Mouse (Mus musculus): ENCODE results near the gene Smarcc2.

Smarcc2 gene

DNA sequence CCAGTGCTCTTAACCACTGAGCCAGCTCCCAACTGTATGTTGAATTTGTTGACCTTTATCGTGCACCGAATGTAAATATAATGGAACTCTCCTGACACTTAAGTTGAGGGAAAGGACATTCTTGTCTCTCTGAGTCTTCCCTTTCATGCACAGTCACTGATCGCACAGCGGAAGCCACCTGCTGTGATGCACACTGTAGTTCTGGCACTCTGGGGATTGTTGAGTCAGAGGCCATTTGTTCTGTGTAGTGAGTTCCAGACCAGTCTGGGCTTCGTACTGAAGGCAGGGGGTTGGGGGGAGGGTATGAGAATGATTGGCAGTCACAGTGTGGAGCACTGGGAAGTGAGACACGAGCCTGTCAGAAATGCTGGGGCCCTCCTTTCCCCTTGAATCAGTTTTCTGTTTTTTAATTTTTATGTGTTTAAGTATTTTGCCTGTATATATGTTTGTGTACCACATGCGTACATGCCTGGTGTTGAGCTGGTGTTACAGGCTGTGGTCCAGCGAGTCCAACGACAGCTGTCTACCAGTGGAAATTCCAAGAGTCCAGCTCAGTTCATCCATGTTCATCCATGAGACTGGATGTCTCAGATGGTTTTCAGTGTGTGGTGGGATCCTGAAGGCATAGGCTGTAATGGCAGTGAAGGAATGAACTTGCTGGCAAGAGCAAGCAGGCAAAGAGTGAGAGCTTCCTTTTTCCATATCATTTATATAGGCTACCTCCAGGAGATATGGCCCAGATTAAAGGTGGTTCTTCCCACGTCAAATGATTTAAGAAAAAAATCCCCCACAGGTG, 17.5 kb upstream of the Smarcc2 start:
- DNase-seq (ENCODE audit: low spot score in 2 of 2), result no peak

GRCm38 (mm10) chr10:128442718-128443117, 16.3 kb upstream of the Smarcc2 start:
- DNase-seq (ENCODE audit: low spot score in 2 of 2), result no peak

- DNase-seq (ENCODE audit: low spot score in 2 of 2), result no peak
Measured at GRCm38 (mm10) chr10:128444354-128444753, 14.7 kb upstream of the Smarcc2 start.

GRCm38 (mm10) chr10:128445407-128445806, 13.6 kb upstream of the Smarcc2 start:
- DNase-seq (ENCODE audit: low spot score in 2 of 2), result no peak

DNA sequence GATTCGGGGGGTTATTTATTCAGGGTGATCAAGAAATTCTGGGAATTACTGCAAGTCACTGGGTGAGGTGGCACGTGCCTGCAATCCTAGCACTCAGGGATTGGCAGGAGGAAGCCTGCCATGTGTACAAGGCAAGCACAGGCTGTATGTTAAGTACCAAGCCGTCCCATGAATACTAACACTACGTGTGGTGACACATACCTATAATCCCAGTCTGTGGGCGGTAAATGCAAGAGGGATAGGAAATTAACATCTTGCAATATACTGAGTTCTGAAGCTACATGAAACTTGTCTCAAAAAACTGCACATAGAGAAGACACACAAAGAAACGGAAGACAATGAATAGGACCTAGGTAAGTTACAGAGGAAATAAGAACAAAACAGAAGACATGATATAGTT, 8.0 kb upstream of the Smarcc2 start:
- DNase-seq (ENCODE audit: low spot score in 2 of 2), result no peak

GRCm38 (mm10) chr10:128454471-128454870, 4.6 kb upstream of the Smarcc2 start:
- no peak for DNase-seq (ENCODE audit: low spot score in 2 of 2)

GRCm38 (mm10) chr10:128455280-128455679, 3.8 kb upstream of the Smarcc2 start:
- DNase-seq (ENCODE audit: low spot score in 2 of 2), result peak; percentile 73 to 81

DNA sequence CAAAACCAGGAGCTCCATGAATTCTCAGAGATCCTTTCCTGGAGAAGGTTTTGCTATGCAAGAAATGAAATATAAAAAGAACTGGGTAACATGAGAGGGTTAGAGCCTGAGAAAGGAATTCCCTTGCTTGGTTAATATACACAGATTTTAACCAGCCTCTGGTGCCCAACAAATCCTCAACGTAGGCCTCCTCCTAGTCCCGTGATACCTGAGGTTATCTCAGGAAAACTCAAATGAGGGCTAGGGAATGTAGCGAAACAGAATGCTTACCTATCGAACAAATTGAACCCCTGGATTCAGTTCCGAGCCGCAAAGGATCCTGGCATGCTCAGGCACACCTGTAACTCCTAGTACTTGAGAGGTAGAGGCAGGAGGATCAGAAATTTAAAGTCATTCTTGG, 1.4 kb upstream of the Smarcc2 start:
- no peak for DNase-seq (ENCODE audit: low spot score in 2 of 2)

GRCm38 (mm10) chr10:128458348-128458718, 715 bp upstream of the Smarcc2 start:
- DNase-seq (ENCODE audit: low spot score in 2 of 2), result peak; percentile 74 to 80

- DNase-seq (ENCODE audit: low spot score in 2 of 2), result peak; percentile 28 to 36
Measured at GRCm38 (mm10) chr10:128459409-128460269, 591 bp downstream of the Smarcc2 start.

DNA sequence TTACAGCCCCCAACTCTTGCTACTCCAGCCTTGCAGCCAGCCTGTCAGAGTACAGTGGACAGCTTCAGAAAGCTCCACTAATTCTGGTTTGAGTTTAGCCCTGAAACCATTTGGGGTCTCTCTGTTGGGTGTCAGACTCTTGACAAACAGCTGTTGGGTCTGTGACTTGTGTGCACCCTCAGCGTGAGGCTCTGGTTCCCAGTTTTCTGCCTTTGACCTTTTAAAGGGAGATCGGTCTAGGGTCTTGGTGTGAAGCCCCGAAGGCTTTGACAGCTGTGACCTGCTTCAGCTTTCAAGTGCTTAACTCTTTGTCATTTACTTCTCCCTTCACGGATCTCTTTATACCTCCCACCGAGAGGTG, 1.2 kb downstream of the Smarcc2 start:
- no peak for DNase-seq (ENCODE audit: low spot score in 2 of 2)

GRCm38 (mm10) chr10:128474366-128474765, 15.3 kb downstream of the Smarcc2 start:
- DNase-seq (ENCODE audit: low spot score in 2 of 2), result no peak

DNA sequence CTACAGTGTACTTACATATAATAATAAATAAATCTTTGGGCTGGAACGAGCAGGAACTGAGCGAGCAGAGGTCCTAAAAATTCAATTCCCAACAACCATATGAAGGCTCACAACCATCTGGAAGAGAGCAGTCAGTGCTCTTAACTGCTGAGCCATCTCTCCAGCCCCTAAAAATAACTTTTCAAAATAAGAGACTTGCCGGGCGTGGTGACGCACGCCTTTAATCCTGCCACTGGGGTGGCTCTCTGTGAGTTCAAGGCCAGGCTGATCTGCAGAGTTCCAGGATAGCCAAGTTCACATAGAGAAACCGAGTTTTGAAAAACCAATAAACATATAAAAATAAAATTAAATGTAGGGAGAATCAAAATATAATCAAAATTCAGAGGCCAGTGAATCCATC, 27.3 kb downstream of the Smarcc2 start:
- no peak for DNase-seq (ENCODE audit: low spot score in 2 of 2)

- DNase-seq (ENCODE audit: low spot score in 2 of 2), result no peak
Measured at GRCm38 (mm10) chr10:128487861-128488712, 29.0 kb downstream of the Smarcc2 start.

DNA sequence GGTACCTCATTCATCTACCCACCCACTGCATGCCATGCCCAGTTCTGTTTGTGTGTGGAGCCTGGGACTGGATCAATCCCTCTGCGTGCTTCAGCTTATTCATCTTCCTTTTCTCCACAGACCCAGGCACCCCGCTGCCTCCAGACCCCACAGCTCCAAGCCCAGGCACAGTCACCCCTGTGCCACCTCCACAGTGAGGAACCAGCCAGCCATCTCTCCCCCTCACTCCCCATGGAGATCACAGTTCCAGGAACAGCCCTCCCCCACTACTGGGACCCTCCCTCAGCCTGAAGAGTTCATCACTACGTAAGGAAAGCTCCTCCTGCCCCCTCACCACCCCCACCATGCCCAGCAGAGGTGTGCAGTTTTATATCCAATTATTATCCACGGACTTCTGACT, 29.7 kb downstream of the Smarcc2 start:
- no peak for DNase-seq (ENCODE audit: low spot score in 2 of 2)

- DNase-seq (ENCODE audit: low spot score in 2 of 2), result no peak
Measured at GRCm38 (mm10) chr10:128489380-128489779, 30.3 kb downstream of the Smarcc2 start.

- DNase-seq (ENCODE audit: low spot score in 2 of 2), result no peak
Measured at GRCm38 (mm10) chr10:128489785-128490184, 30.7 kb downstream of the Smarcc2 start.

- DNase-seq (ENCODE audit: low spot score in 2 of 2), result no peak
Measured at GRCm38 (mm10) chr10:128490232-128490631, 31.2 kb downstream of the Smarcc2 start.

DNA sequence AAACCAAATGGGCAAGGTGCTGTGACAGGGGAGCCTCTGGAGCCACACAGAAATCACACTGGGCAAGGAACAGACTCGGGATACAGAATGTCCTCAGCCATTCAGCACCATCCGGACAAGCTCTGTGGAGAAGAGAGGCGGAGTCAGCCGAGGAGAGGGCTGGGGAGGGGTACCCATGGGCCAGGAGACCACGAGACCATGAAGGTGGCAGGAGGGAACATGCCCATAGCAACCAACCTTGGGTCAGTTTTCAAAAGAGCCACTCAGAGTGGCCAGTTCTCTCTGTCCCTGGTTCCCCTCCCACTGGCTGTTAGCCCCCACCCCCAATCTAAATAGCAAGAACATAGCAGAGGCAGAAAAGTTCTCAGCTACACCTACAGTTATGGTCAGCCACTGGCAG, 31.9 kb downstream of the Smarcc2 start:
- DNase-seq (ENCODE audit: low spot score in 2 of 2), result no peak

- DNase-seq (ENCODE audit: low spot score in 2 of 2), result no peak
Measured at GRCm38 (mm10) chr10:128491495-128491894, 32.4 kb downstream of the Smarcc2 start.

- DNase-seq (ENCODE audit: low spot score in 2 of 2), result peak in 1 of 2 experiments; percentile 32
Measured at GRCm38 (mm10) chr10:128492051-128492450, 33.0 kb downstream of the Smarcc2 start.

Measured in natural killer cell, adult 2 months (primary cell).